15 mouse cellular contexts compared by ENCODE assay signal in the genomic region with DNA sequence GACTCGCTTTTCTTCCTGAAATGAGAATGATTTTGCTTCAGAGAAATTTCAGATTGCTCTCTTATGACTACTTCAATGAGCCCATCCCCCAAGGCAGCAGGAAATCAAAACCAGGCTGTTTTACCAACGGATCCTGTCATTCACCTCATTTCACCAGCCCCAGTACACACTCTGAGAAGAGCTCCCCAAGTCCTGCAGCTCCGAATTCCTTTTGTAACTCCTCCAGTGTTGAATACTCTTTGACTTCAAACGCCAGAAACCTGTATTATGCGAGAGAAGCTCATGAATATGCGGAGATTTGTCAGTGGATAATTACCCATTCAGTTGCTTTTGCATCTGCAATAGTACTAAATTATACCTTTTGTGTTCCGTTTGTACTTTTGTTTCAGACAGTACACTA. TPM values are rescaled to one million over a fixed set of nuclear protein-coding genes. Genes with fewer than 3 reads are reported as not detected.
DNase-seq lines count a peak whose midpoint lies in the region; ATAC-seq and TF ChIP-seq lines count a peak whose summit lies in the region.
"Had no signal": no experiment of that assay in that cellular context is flagged by ENCODE, and none has a peak within 500 bp of the region (broad histone marks: within the 10 kb centered on the region; RNA-seq: fewer than 3 reads in every experiment).

No protein-coding gene starts in this region.

- peak; percentile 38 for DNase-seq in R1 (ENCODE audit: low read depth, low spot score)
- DNase-seq in embryonic facial prominence, embryonic 10.5 days (ENCODE audit: low spot score), result peak; percentile 58
- DNase-seq in forebrain, postnatal 0 days, result no peak
- peak; percentile 30 for DNase-seq in mesoderm, embryonic 11.5 days (ENCODE audit: low read depth, low spot score)
- no peak for DNase-seq in right cerebral cortex, postnatal 25 days
- no peak for DNase-seq in left cerebral cortex, adult 8-10 months (ENCODE audit: low spot score in 2 of 2)
- DNase-seq: adrenal gland, postnatal 36 days; right cerebral cortex, adult 18-20 months; thymus, postnatal 36 days had no signal

- no peak overlapping the region for H3K4me3 ChIP-seq in embryonic facial prominence, embryonic 10.5 days
- peak overlapping the region; percentile 20 for H3K4me3 ChIP-seq in forebrain, postnatal 0 days (ENCODE audit: low read depth, low read length)
- H3K4me3 ChIP-seq: lung, embryonic 15.5 days had no signal

- peak overlapping the region; percentile 55 for H3K27ac ChIP-seq in embryonic facial prominence, embryonic 10.5 days (replicated peaks)
- peak overlapping the region; percentile 74; the same call in 1 of the 2 replicates for H3K27ac ChIP-seq in forebrain, postnatal 0 days (ENCODE audit: low read depth, low read length)
- H3K27ac ChIP-seq: kidney, postnatal 0 days; lung, embryonic 15.5 days had no signal

- H3K9me3 ChIP-seq in embryonic facial prominence, embryonic 10.5 days, result no peaks in the 10 kb centered on the region
- no peaks in the 10 kb centered on the region for H3K9me3 ChIP-seq in forebrain, postnatal 0 days (ENCODE audit: low read length)
- H3K9me3 ChIP-seq: lung, embryonic 15.5 days had no signal

- no peaks in the 10 kb centered on the region for H3K36me3 ChIP-seq in embryonic facial prominence, embryonic 10.5 days (replicated peaks)
- no peaks in the 10 kb centered on the region for H3K36me3 ChIP-seq in forebrain, postnatal 0 days (ENCODE audit: insufficient read depth)
- H3K36me3 ChIP-seq: lung, embryonic 15.5 days had no signal

- H3K4me2 ChIP-seq in forebrain, postnatal 0 days (ENCODE audit: low read depth), result peak overlapping the region; percentile 40
- H3K4me2 ChIP-seq: heart, embryonic 11.5 days; lung, embryonic 15.5 days had no signal

- peak; percentile 77 for ATAC-seq in forebrain, postnatal 0 days
- no peak for ATAC-seq in frontal cortex, adult (ENCODE audit: low TSS enrichment)
- no peak for ATAC-seq in CD4-positive, CD25-positive, alpha-beta regulatory T cell, adult 4 months
- ATAC-seq: Patski had no signal

- no peak for TF ChIP-seq CTCF in forebrain, postnatal 0 days (IDR thresholded peaks at IDR 0.05; ENCODE audit: low read depth)

- 0 out of 2 replicates have a peak overlapping the region, but pooled peaks have one; percentile 14 for H3K9ac ChIP-seq in forebrain, postnatal 0 days
- H3K9ac ChIP-seq: lung, embryonic 15.5 days had no signal

- WGBS in embryonic facial prominence, embryonic 10.5 days, result 19% methylated on average over 7 of the region's 7 CpGs
- 9% methylated on average over 7 of the region's 7 CpGs for WGBS in forebrain, postnatal 0 days

- H3K27me3 ChIP-seq in embryonic facial prominence, embryonic 10.5 days (replicated peaks; ENCODE audit: low read depth, poor library complexity, severe bottlenecking), result no peaks in the 10 kb centered on the region
- H3K27me3 ChIP-seq in forebrain, postnatal 0 days (ENCODE audit: insufficient read depth, low read length), result no peaks in the 10 kb centered on the region
- H3K27me3 ChIP-seq: lung, embryonic 15.5 days; Patski had no signal

- peaks cover 32% of the 10 kb centered on the region for H3K4me1 ChIP-seq in embryonic facial prominence, embryonic 10.5 days
- 0 out of 2 replicates have a peak, but pooled peaks cover 12% of the 10 kb centered on the region for H3K4me1 ChIP-seq in forebrain, postnatal 0 days (ENCODE audit: insufficient read depth)

RNA-seq across cellular contexts. Expression of a gene that starts 15.5 kb away (rescaled TPM):
- polyA plus RNA-seq in embryonic facial prominence, embryonic 10.5 days (2016; fragmentation: Nextera tagmentation; extraction: Ambion mirVana), result 4.1 and 4.8 TPM in 2 replicates
- 15.8 and 16.4 TPM in 2 replicates for total RNA-seq in forebrain, postnatal 0 days (2014; rRNA removed)
- 19.6 and 19.9 TPM in 2 replicates for polyA plus RNA-seq in forebrain, postnatal 0 days (2015; fragmentation: Nextera tagmentation; extraction: Ambion mirVana)
- polyA plus RNA-seq in CD4-positive, CD25-positive, alpha-beta regulatory T cell, adult 4 months (2017; shearing (Covaris generic)), result 1 to 10 TPM; 6.0 to 8.8 TPM
- total RNA-seq in left cerebral cortex, adult 8-10 months (2022), result 10 to 100 TPM; 13.0 to 16.8 (median 15.3) TPM

Comparison
In these comparisons a context has a peak if more than half of its experiments do, and no peak if none do; other contexts are left out.
1. DNase-seq: peak in R1 (single experiment), embryonic facial prominence, embryonic 10.5 days (single experiment) and mesoderm, embryonic 11.5 days (single experiment); none in forebrain, postnatal 0 days (single experiment), right cerebral cortex, postnatal 25 days (single experiment) and left cerebral cortex, adult 8-10 months (0 of 2).